Mouse (Mus musculus) heart, postnatal 25 days (tissue): ENCODE measurements around the gene Rab3il1. TPM values are rescaled to one million over a fixed set of nuclear protein-coding genes. Genes with fewer than 3 reads are reported as not detected.

Experiments used
- DNase-seq: peaks from one replicate; pipeline ENCODE4 v3.0.0; 2022; ENCODE audit warnings: low spot score
- intact Hi-C: fragments of 180-260 bp; cut with DNase I; formaldehyde crosslinking; loops from one replicate; pipeline ENCODE4 v1.15.1; 2025
- total RNA-seq, 2 experiments: library from RNA; stranded (reverse); gene quantifications; 2 replicates each; pipeline ENCODE4 v1.2.3; 2021

Rab3il1 gene
- total RNA-seq, 2 experiments from 2014 or later: 8.9 to 9.3 TPM

DNA sequence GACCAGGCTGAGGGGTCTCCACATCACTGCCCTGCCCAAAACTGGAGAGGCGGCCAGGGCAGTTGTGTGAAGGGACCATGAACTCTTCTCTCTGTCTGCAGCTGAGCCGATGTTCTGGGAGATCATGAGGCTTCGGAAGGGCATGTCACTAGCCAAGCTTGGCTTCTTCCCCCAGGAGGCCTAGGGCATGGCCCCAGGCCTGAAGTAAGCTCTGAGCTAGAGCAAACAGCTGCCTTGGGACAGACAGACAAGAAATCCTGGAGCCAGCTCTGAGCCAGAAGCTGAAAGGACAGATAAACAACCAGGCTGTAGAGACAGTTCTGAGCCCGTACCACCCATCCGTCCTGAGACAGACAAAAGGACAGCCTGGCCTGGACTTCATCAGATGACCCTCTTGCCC lies 32.9 kb downstream of the Rab3il1 start:
- intact Hi-C loops: loop anchor here (1.0 to 10.0 kb wide), 3 partner anchors 34 to 160 kb away; no protein-coding TSS in a partner anchor
- no peak for DNase-seq

DNA sequence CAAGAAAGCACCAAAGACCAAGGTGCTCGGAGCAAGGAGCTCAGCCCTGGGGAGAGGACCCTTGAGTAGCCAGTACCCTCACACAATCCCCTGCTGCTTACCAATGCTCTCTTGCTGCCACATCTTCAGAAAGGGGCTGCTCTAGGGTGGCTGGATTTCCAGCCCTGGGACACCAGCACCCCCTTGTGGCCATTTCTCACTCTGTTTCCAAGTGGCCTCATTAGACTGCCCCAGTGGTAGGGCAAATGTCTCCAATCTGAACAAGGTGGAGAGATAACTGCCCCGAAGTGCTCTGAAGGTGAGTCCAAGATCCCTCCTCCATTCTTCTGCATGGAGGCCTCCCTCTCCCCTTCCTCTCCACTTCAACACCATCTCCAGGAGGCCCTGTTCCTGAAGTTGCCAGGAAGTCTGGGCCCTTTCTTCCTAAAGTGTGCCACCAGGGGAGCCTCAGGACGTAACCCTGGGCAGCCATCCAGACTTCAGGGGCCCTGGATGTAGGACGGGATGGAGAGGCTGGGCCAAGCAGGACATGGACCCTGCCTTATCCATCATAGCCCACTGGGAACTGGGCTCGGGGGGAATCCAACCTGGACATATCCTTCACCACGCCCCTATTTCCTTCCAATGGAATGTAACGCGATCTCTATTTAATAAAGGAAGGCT lies 33.4 kb downstream of the Rab3il1 start:
- DNase-seq: no peak
- intact Hi-C loops: loop anchor here (1.0 to 10.0 kb wide), 4 partner anchors 35 to 160 kb away; partner anchors contain the start of gene Fads2

DNA sequence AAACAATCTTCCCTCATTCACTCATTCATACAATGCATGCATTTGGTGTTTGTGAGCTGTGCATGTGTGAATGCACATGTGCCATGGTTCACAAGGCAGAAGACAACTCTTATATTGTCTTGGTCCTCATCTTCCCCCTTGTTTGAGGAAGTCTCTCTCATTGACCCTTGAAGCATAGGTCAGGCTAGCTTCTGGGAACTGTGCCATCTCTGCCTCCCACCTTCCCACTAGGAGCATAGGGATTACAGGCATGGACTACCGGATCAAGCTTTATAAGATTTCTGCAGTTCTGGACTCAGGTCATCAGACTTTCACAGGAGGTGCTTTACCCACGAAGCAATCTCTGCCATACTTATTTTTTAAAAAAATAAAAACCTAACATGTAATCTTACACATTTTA lies 36.1 kb downstream of the Rab3il1 start:
- intact Hi-C loops: loop anchor here (5.0 to 10.0 kb wide), 2 partner anchors 65 to 157 kb away; partner anchors contain the start of gene Fads2

DNA sequence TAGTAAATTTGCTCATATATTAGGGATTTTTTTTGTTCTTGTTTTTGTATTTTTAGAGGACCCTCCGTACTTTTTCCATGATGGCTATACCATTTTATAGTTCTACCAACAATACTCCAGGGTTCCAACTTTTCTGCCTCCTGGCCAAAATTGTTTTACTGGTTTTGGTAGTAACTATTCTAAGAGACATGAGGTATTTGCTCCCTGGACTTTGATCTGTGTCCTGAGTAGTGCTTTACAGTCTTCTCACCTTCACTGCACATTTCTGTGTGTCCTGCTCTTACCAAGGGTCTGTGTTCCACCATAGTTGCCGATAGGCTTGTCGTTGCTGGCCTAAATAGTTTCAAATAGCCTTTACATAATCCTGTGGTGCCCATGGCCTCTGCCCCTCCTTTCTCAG lies 36.9 kb downstream of the Rab3il1 start:
- DNase-seq: no peak
- intact Hi-C loops: loop anchor here (5.0 to 10.0 kb wide), 2 partner anchors 64 to 156 kb away; partner anchors contain the start of gene Fads2

More for the DNA sequence above, 36.1 kb downstream of the Rab3il1 start:
- DNase-seq: no peak

DNA sequence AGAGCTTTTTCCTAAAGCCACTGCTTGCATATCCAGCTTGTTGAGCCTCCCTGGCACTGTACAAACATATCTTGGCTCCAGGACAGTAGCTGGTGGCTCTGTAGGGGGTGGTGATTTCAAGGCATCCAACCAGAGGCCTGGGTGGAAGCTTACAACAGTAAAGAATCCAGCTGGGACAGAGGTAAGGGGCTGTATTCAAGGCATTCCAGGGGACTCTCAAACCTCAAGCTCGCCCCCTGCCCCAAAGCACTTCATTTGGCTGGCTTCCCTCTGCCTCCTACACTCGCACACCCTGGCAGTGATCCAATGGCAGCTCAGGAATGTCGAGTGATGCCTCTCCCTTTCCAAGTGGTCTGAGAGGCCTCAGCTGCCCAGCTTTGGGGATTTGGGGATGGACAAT lies 37.4 kb downstream of the Rab3il1 start:
- intact Hi-C loops: loop anchor here (5.0 to 10.0 kb wide), 2 partner anchors 63 to 156 kb away; partner anchors contain the start of gene Fads2
- no peak for DNase-seq

DNA sequence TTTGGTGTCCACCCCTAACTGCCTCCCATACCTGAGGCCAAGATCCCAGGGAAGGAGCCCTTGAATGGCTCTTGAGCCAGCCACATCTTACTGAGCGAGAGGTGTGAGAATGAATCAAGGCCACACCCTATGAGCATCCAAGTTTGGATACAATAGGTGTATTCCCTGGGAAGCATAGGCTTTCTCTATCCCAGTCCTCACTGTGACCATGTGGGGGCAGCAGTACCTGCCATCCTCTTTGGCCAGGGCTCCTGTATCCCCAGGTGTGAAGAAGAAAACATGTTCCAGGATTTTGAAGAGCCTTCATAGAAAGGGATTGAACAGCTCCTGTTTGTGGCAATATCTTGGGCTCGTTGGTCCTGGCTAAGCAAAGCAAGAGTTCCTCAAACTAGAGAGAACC lies 38.1 kb downstream of the Rab3il1 start:
- intact Hi-C loops: loop anchor here (5.0 to 10.0 kb wide), 2 partner anchors 63 to 155 kb away; partner anchors contain the start of gene Fads2
- DNase-seq: no peak

DNA sequence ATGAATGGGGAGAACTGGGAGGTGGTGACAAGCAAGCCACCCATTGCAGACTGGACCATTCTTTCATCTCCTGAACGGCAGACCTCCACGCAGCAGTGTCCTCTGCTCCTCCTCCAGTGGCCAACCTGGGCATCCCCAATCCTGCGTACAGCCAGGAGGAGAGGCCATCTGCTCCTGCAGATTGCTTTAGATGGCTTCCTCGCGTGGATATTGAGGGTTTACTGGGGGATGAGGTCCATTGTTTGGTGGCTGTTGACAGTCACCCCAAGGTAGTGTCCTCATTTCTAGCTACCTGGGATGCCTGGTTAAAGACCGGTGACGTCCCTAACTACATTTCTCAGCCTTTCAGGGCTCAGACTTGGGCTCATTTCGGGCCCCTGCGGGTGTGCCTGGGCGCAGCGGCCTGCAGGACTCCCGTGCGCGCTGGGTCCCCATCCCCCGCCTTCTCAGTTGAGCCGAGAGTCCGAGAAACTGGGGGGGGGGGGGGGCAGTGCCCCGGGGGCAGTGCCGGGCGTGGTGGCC lies 39.5 kb downstream of the Rab3il1 start:
- intact Hi-C loops: no loop called here

DNA sequence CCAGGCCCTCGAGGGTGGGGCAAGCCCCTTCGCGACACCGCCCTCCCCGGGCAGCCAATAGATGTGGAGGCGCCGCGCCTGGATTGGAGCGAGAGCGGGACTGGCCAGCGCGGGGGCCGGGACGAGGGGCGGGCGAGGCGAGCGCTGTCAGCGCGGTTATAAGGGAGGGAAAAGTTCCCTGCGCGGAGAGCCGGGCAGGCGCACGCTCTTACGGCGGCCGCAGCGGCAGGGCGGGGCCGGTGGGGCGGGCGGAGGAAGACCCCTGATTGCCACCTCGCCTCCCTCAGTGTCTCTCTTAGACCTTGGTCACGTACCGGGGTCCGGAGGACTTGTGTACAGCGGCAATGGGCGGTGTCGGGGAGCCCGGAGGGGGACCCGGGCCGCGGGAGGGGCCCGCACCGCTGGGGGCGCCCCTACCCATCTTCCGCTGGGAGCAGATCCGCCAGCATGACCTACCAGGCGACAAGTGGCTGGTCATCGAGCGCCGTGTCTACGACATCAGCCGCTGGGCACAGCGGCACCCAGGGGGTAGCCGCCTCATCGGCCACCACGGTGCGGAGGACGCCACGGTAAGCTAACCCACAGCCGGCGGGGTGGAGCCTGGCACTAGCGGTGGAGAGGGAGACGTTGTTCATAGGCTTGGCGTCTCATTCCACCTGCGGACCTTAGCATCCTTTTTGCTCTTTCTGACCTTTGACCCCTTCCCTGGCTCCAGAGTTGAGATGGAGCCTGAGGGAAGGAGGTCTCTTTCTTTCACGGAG lies 40.1 kb downstream of the Rab3il1 start, which contains the start of gene Fads3:
TSS of gene Fads3 (plus strand) at position 182 of the 761 bp plus-strand sequence.
- peak; percentile 83 for DNase-seq
- intact Hi-C loops: no loop called here

More for the DNA sequence above, 39.5 kb downstream of the Rab3il1 start:
- no peak for DNase-seq

DNA sequence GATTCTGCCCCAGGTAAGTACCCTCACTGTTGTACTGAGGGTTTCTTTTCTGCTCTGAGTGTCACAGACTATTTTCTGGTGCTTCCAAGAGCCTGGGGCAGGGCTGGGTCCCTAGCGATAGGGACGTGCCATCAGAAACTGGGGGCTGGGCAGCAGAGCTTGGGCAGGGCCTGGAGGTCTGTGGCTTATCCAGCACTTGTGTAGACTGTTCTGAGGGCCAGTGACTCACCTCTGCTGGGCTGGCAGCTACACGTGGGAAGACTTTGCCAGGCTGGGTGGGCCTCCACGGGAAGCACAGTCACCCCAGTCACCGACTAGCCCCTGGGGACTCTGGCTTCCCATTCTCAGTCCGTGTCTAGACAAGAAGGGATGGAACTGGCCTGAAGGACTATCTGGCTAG lies 40.8 kb downstream of the Rab3il1 start:
- no peak for DNase-seq
- intact Hi-C loops: no loop called here

DNA sequence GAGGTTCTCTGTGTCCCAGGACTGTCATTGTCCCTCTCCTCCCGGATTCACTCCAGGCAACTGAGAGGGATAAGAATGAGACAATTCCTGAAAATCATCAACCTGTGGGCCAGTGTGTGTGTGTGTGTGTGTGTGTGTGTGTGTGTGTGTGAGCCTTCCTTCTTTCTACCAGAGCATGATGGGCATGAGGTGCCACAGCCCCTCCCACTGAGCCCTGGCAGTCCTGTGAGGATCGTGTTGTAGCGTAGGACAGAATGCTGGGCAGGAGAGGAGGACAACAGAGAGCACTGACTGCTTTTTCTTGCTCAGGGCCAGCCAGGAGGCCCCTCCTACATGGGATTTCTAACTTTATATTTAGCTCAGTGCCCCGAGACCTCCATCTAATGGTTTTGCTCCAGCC lies 41.3 kb downstream of the Rab3il1 start:
- no peak for DNase-seq

DNA sequence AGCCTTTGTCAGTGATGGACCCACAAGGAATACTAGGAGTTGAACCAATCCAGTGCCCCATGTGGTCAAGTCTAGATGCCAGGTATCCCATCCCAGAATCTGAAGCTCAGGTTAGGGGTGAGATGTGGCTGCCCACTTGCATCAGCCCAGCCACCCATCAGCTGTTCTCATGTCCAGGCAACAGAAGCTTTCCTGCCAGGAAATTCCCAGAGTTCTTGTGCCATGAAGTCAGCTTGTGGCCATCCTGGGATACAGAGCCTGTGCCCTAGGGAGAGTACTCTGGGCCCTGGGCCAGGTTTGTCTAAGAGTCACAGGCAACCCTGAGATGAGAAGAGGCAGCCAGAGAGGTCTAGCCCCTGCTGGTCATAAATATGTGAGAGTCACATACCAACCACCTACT lies 42.2 kb downstream of the Rab3il1 start:
- peak; percentile 56 for DNase-seq
- intact Hi-C loops: no loop called here

More for the DNA sequence above, 41.3 kb downstream of the Rab3il1 start:
- intact Hi-C loops: no loop called here

DNA sequence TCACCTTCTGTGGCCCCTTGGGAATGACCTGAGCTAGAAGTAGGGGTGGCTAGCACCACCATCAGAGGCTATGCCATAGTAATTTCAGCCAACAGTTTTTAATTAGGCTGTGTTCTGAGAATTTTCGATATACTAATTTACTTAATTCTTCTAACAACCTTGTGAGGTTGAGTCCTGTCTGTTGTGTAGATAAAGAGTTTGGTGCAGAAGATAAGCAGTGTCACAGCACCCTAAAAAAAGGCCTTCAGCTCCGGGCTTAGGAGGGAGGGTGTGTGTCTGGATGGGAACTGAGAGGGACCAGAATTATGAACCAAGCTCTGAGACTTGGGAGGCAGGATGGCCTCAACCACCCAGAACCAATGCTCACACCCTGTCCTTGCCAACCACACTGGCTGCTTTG lies 44.2 kb downstream of the Rab3il1 start:
- no peak for DNase-seq
- intact Hi-C loops: no loop called here

DNA sequence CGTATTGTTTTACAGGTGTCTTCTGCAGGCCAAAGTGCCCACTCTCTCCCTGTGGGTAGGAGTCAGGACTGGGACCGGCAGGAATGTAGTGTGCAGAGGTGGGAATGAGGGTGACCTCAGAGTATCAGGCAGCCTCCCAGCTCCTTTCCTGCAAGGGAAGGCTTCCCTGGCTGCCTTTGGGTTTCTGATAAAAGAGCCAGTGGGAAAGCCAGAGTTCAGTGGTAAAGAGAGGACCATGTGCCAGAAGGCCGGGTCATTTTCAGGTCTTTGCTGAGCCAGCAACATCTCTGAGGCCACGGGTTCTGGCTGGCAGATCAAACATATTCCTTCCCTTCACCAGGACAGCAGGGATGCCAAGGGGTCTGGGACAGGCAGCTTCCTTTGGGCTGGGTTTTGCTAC lies 44.9 kb downstream of the Rab3il1 start:
- no peak for DNase-seq
- intact Hi-C loops: no loop called here

DNA sequence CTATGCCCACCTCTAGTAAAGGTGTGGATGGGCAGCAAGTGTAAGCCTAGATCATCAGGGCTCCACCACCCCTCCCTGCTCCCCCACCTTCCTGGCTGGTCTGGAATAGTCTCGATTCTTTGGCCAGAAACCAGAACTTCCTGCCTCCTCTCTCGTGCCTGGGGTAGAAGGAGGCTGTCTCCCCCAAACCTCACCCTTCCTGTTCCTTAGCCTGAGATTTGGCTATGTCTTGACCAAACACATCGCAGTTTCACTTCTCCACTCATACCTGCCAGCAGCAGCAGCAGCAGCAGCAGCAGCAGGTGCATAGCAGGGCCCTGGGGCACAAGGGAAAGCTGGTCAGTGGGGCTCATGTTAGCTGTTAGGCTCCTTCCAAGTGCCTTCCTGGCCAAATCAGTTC lies 45.5 kb downstream of the Rab3il1 start:
- no peak for DNase-seq
- intact Hi-C loops: no loop called here

DNA sequence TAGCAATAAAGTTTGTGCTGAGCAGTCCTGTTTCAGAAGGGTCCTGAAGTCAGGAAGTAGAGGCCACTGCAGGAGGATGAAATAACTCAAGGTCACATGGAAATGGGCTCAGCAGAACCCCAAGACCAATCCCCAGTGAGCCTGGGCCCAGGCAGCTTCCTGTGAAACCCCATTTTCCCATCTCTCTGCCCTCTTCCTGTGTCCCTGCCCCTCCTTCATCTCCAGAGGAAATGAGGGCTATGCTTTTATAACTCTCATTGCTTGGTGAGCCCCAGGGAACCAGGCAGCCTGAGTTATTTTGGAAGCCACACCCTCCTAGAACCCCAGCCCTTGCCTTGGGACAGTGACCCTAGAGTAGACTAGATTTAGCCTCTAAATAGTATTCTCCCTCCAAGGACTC lies 48.1 kb downstream of the Rab3il1 start:
- intact Hi-C loops: no loop called here
- no peak for DNase-seq

DNA sequence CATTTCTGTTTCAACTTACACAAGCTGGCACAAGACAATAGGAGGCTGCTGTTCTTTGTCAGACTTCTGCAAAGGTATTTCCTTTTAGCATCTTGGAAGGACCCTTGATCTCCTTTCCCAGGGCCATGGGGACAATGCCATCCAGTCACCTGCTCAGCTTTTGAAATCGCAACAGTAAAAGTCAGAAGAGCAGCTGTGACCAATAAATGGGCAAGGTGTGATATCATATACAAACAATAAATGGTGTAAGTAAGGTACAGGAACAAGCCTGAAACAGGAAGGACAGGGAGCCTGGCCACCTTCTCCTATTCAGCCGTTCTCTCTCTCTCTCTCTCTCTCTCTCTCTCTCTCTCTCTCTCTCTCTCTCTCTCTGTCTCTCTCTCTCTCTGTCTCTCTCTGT lies 49.0 kb downstream of the Rab3il1 start:
- no peak for DNase-seq
- intact Hi-C loops: no loop called here

DNA sequence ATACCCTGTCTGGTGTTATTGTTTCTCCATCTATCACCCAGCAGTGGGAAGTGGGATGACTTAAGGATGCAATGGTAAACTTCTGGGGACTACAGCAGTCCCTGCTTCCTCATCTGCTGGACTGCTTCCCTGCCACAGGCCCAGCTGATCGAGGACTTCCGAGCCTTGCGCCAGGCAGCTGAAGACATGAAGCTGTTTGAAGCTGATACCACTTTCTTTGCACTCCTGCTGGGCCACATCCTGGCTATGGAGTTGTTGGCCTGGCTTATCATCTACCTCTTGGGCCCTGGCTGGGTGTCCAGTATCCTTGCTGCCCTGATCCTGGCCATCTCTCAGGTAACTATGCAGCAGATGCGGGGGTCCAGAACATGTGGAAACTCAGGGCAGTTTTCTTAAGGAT lies 51.2 kb downstream of the Rab3il1 start:
- DNase-seq: no peak
- intact Hi-C loops: no loop called here

DNA sequence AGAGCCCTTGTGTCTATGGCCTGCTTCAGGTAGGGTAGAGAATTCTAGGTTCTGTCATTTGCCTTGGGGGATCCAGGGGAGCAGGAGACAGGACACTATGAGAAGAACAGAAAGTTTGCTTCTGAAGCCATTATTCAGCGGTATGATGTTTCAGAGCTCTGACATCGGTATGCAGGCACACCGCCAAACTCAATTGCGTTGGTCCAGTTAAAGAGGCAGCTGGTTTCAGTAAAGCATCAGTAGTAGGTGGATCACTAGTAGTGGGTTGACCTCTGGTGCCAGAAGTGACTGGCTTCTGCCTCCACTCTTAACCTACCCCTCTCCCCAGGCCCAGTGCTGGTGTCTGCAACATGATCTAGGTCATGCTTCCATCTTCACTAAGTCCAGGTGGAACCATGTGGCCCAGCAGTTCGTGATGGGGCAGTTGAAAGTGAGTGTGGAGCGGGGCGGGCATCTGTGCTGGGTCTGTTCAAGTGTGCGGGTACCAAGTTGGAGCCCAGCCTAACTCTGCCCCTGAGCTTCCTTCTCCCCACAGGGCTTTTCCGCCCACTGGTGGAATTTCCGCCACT lies 52.3 kb downstream of the Rab3il1 start:
- DNase-seq: no peak
- intact Hi-C loops: no loop called here

DNA sequence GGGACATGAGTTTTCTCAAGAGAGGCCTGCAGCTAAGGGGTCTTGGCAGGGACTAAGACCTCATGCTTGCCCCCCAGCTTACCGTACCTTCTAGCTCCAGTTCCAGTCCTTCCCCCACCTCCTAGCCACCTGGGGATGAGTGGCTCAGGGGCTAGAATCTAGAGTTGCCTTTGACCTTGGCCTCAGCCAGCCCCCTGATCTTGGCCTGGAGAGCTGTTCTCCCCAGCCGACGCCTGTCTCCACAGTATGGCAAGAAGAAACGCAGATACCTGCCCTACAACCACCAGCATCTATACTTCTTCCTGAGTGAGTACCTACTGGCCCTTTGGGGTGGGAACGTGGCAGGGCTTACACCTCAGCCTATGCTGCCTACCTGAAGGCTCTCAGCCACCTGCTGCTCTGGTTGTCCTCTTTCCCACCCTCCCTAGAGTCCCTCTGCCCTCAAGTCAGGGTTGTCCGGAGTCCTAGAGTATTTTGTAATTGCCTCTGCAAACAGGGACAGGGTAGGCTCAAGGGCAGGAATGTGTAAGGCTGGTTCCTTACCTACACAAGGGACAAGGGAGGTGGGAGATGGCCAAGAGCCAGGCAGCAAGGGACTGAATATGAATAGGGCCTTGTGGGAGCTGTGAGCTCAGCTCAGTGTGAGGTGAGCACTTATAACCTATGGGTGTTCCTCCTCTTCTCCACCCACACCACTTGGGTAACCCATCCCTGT lies 53.0 kb downstream of the Rab3il1 start:
- DNase-seq: no peak
- intact Hi-C loops: no loop called here

DNA sequence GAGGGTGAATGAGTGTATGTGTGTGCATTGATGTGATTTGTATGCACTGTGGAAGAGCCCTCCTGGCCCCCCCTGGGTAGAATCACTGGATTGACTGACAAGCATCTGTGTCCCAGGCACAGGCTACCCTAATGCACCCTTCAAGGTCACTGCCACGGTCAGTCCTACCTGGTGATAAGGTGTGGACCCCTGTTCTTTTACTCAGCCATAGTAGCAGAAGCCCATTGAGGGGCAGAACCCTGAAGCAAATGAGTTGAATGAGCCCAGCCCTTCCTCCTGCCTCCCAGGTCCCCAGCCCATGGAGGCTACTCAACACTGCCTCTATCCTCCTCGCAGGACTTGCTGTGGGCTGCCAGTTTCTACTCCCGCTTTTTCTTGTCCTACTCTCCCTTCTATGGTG lies 53.8 kb downstream of the Rab3il1 start:
- intact Hi-C loops: no loop called here
- DNase-seq: no peak
